Mouse (Mus musculus): Measurements from ENCODE around the gene Mpv17l. TPM values are rescaled to one million over a fixed set of nuclear protein-coding genes. Genes with fewer than 3 reads are reported as not detected.
"Not testable (repeated sequence)": the region's sequence is repeated elsewhere in the genome, so short reads cannot be mapped to it uniquely, and the experiment has no call there.

Mpv17l gene
- polyA plus RNA-seq (2015; fragmentation: Nextera tagmentation; extraction: Ambion mirVana): 10.8 and 17.0 TPM in 2 replicates

DNA sequence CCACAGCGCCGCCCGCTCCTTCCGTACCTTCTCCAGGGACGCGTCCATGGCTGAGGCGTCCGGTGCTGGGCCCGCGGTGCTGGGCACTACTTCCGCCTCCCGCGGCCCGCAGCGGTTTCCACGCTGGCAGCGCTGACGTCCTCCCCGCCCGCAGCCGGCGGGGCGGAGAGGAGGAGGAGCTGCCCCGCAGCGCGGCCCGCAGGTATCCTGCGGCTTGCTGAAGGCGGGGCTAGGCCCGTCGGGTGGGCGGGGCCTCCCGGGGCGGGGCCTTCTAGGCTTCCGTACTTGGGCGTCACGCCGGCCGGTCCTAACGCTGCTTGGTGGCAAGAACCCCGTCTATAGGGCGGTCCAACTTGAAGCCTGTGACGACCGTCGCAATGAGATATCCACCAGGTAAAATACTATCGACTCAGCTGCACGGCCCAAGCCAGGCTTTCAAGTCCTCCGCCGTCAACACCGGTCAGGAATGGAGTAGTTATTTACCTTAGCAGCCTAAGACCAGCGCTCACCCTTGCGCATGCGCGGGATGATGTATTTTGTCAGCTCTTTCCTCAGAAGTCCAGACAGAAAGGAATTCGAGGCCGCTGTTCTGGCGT lies at the start of gene Mpv17l, which contains the start of gene Pdxdc1:
Mpv17l (plus strand) TSS at position 274 of the 596 bp plus-strand sequence.
Pdxdc1 (minus strand) TSS at position 244 of the 596 bp plus-strand sequence.
- Histone ChIP-seq H3K4me2 (replicated peaks) (peak within 1 kb of the TSS; percentile 68), H3K4me1 (replicated peaks) (0 out of 2 replicates have a peak, but pooled peaks cover 8% of the 10 kb centered on the region), H3K27ac (peak within 1 kb of the TSS; percentile 84), H3K9me3 (no peaks in the 10 kb centered on the region), H3K27me3 (replicated peaks) (no peaks in the 10 kb centered on the region), H3K9ac (peak within 1 kb of the TSS; percentile 97), H3K4me3 (replicated peaks) (peak within 1 kb of the TSS; percentile 95), H3K36me3 (peaks cover 3% of the 10 kb centered on the region; the same call in 1 of the 2 replicates)
- ATAC-seq: peak; percentile 97
- WGBS: under 1% methylated on average over 53 of the region's 57 CpGs

DNA sequence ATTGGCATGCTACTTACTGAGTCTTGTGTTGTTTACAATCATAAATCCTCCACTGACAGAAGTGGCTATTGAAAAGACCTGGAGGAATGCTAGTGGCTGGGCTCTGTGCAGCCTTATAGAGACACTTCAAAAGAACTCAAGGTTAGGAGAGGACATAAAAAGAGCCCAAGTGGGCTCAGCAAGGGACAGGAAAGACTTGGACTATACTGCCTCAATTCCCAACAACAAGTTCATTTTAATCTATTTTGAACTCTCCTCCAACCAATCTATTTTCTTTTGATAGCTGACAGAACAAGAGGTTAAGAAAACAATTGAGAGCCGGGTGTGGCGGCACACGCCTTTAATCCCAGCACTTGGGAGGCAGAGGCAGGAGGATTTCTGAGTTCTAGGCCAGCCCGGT lies 49.1 kb upstream of the Mpv17l start:
- Histone ChIP-seq H3K9ac (no peak overlapping the region), H3K36me3 (peaks cover 20% of the 10 kb centered on the region; the same call in 1 of the 2 replicates), H3K4me3 (replicated peaks) (no peak overlapping the region), H3K4me2 (replicated peaks) (no peak overlapping the region), H3K4me1 (replicated peaks) (no peaks in the 10 kb centered on the region), H3K9me3 (no peaks in the 10 kb centered on the region), H3K27ac (no peak overlapping the region), H3K27me3 (replicated peaks) (no peaks in the 10 kb centered on the region)
- 97% methylated on average over 4 of the region's 4 CpGs for WGBS
- ATAC-seq: no peak

DNA sequence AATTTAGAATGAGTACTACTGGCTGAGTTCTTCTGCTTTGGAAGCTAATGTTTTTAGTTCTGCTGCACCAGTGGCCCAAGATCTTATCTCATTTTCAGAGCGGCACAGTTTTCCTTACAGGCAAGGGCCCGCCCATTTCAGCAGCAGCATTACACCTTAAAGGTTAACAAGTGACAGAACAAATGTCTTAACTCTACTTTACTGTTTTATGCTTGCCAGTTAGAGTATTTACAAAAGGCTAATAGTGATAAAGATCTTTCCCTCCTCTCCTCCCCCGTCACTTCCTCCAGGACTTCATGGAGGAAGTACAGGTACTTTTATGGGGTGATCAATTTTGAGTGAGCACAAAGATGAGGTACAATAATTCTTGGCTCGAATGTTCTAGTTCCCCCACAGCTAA lies 36.9 kb upstream of the Mpv17l start:
- Histone ChIP-seq H3K9ac (no peak overlapping the region), H3K36me3 (peaks cover 8% of the 10 kb centered on the region; the same call in 1 of the 2 replicates), H3K4me3 (replicated peaks) (no peak overlapping the region), H3K4me2 (replicated peaks) (no peak overlapping the region), H3K27ac (no peak overlapping the region), H3K27me3 (replicated peaks) (no peaks in the 10 kb centered on the region), H3K9me3 (no peaks in the 10 kb centered on the region), H3K4me1 (replicated peaks) (no peaks in the 10 kb centered on the region)
- ATAC-seq: peak; percentile 72
- 36% methylated on average over 4 of the region's 4 CpGs for WGBS

DNA sequence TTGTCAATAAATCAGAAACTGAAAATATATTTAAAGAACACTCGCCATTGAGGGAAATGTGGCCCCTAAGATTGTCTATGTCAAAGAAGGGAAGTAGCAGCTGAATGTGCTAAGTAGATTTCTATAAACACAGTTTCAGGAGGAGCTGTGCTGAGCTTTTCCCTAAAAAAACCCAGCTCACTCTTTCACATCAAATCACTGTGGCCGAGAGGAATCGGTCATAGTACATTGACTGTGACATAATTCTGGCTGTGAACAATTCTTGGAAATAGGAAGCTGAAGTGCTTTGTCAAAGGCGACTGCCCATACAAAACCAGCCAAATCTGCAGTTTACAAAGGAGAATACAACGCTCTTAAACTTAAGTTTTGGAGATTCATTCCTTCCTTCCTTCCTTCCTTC lies 36.3 kb upstream of the Mpv17l start:
- no peak for ATAC-seq
- Histone ChIP-seq H3K27ac (no peak overlapping the region), H3K9me3 (no peaks in the 10 kb centered on the region), H3K4me1 (replicated peaks) (no peaks in the 10 kb centered on the region), H3K4me3 (replicated peaks) (no peak overlapping the region), H3K36me3 (peaks cover 8% of the 10 kb centered on the region; the same call in 1 of the 2 replicates), H3K4me2 (replicated peaks) (no peak overlapping the region), H3K9ac (no peak overlapping the region), H3K27me3 (replicated peaks) (no peaks in the 10 kb centered on the region)
- 73% methylated on average over 5 of the region's 5 CpGs for WGBS

DNA sequence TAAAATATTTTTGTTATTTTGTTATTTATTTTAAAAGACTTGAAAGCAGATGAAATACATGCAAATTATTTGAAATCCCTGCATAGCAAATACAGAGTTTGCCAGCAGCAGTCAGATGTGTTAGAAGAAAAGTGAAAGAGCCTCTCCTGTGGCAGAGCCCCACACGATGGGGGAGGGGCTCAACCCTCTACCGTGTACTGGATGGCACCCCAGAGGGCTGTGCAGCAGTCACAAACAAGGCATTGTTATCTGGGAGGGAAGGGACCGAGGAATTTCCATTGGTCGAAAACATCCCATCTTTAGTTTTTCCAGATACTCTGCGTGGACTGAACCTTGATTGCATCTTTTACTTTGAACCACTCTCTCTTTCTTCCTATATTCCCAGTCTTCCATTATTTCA lies 35.6 kb upstream of the Mpv17l start:
- peaks cover 11% of the 10 kb centered on the region; the same call in 1 of the 2 replicates for H3K36me3 ChIP-seq
- WGBS: 46% methylated on average over 5 of the region's 5 CpGs
- H3K27me3 ChIP-seq (replicated peaks); H3K27ac ChIP-seq; ATAC-seq; H3K9ac ChIP-seq; H3K4me3 ChIP-seq (replicated peaks); H3K4me2 ChIP-seq (replicated peaks); H3K4me1 ChIP-seq (replicated peaks); H3K9me3 ChIP-seq: not testable (repeated sequence)

DNA sequence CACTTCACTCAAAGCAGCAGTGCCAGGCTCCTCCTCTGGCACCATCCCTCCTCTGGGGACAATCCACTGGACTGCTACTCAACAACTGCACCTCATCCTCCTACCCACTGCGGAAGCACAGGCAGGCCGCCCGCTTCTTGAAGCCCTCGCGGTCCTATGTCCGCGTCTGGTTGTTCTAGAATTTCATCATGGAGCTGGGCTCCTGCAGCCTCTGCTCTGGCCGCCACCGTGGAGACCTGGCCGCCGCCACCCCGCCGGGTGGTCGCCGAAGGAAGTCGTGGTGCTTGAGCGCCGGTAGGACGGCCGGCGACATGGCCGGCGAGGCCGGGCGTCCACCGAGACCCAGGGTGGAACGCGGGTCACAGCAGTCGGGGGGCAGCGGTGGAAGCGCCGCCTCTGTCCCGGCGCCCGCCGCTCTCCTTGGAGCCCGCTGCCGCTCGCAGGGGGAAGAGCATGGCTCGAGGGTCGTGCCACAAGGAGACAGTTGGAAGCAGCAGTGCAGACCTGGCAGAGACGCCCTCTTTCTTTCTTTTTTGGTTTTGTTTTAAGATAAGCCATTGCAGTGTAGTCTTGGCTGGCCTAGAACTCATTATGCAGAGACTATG lies 34.9 kb upstream of the Mpv17l start:
- ATAC-seq: peak; percentile 41; the same call in 1 of the 2 replicates
- no peaks in the 10 kb centered on the region for H3K9me3 ChIP-seq
- H3K27me3 ChIP-seq (replicated peaks): no peaks in the 10 kb centered on the region
- WGBS: 42% methylated on average over 42 of the region's 42 CpGs
- H3K9ac ChIP-seq: no peak overlapping the region
- H3K27ac ChIP-seq: no peak overlapping the region
- H3K4me1 ChIP-seq (replicated peaks): no peaks in the 10 kb centered on the region
- peaks cover 11% of the 10 kb centered on the region; the same call in 1 of the 2 replicates for H3K36me3 ChIP-seq
- H3K4me2 ChIP-seq (replicated peaks): no peak overlapping the region
- no peak overlapping the region for H3K4me3 ChIP-seq (replicated peaks)

DNA sequence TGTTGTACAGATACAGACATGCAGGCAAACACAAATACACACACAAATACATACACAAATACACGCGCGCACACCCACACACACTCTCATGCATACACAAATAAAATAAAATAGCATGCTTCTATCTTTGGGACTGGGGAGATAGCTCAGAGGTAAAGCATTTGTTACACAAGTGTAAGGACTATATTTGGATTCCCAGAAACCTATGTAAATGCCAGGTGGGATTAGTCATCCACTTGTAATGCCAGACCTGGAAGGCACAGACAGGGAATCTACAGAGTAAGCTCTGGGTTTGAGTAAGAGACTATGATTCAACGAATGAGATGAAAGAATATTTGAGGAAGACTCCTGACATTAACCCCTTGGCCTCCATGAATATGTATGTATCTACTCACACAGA lies 27.5 kb upstream of the Mpv17l start:
- H3K36me3 ChIP-seq: 0 out of 2 replicates have a peak, but pooled peaks cover 9% of the 10 kb centered on the region
- H3K27ac ChIP-seq: no peak overlapping the region
- no peak overlapping the region for H3K9ac ChIP-seq
- H3K27me3 ChIP-seq (replicated peaks): no peaks in the 10 kb centered on the region
- no peaks in the 10 kb centered on the region for H3K4me1 ChIP-seq (replicated peaks)
- no peaks in the 10 kb centered on the region for H3K9me3 ChIP-seq
- no peak for ATAC-seq
- H3K4me3 ChIP-seq (replicated peaks): no peak overlapping the region
- 92% methylated on average over 4 of the region's 4 CpGs for WGBS
- H3K4me2 ChIP-seq (replicated peaks): no peak overlapping the region

DNA sequence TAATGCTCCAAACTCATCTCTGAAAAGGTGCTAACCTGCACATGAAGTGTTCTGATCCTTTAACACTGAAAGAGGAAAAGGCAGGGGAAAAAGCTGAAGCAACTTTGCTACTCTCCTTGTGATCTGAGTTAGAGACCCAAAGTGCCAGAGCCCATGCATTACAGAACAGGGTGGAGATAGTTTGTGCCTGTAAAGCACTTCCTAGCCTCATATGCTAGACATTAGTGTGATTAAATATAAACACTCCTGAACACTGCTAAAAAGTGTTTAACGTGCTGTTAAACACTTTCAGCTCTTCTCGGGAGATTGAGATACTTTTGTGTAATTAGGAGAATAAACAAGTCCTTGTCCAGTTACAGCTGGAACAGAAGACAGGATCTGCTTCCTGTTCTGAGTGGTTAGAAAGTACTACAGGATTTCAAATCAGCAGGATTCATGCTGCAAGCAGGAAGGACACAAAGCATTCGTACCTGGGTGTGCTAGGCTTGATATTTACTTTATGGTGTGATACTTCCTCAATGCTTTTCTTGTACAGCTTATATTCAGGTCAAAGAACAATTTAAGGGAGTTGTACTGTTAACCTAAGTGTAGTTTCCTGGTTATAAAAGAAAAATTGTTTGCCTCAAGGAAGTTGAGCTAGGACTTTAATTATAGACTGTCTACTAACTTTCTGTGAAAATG lies 19.7 kb upstream of the Mpv17l start:
- H3K36me3 ChIP-seq: 0 out of 2 replicates have a peak, but pooled peaks cover 3% of the 10 kb centered on the region
- H3K9me3 ChIP-seq: no peaks in the 10 kb centered on the region
- H3K27ac ChIP-seq: peak overlapping the region; percentile 78
- WGBS: 3% methylated on average over 3 of the region's 3 CpGs
- H3K9ac ChIP-seq: no peak overlapping the region
- H3K4me1 ChIP-seq (replicated peaks): no peaks in the 10 kb centered on the region
- peak; percentile 96 for ATAC-seq
- H3K4me3 ChIP-seq (replicated peaks): no peak overlapping the region
- H3K4me2 ChIP-seq (replicated peaks): no peak overlapping the region
- no peaks in the 10 kb centered on the region for H3K27me3 ChIP-seq (replicated peaks)

DNA sequence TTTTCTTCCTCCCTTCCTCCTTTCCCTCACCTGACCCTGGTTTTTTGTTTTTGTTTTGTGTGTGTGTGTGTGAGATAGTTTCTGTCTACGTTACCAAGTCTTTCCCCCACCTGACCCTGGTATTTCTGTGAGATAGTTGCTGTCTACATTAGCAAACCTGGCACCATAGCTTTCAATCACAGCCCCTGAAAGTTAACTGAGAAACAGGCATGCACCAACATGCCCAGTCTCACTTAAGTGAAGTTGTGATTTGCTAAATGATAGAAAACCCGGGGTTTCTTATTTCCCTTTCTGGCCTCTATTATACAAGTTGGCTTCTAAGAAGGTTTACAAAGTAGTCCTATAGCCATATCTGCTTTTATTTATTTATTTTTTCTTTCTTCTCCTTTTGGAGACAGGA lies 12.5 kb upstream of the Mpv17l start:
- 82% methylated on average over 2 of the region's 2 CpGs for WGBS
- Histone ChIP-seq H3K4me1 (replicated peaks) (peaks cover 6% of the 10 kb centered on the region; the same call in 1 of the 2 replicates), H3K27me3 (replicated peaks) (no peaks in the 10 kb centered on the region), H3K27ac (no peak overlapping the region), H3K9me3 (no peaks in the 10 kb centered on the region), H3K4me2 (replicated peaks) (no peak overlapping the region), H3K36me3 (no peaks in the 10 kb centered on the region), H3K9ac (no peak overlapping the region), H3K4me3 (replicated peaks) (no peak overlapping the region)
- no peak for ATAC-seq

DNA sequence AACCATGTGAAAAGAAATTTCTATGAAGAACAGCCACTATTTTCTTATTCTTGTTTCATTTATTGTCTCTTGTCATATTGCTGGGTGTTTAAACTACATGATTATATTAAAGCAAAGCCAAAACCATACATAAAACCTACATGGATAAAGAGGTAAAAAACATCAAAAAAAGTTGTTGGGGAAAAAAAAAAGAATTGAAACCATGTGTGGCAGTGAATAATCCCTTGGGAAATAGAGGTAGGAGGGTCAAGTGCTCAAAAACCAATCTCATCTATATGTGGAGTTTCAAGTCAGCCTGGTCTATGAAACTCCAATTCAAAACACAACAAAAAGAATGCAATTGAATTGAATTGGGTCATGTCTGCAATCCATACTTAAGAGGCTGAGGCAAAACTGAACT lies 10.1 kb upstream of the Mpv17l start:
- no peak overlapping the region for H3K4me2 ChIP-seq (replicated peaks)
- H3K36me3 ChIP-seq: no peaks in the 10 kb centered on the region
- no peak overlapping the region for H3K27ac ChIP-seq
- no peak for ATAC-seq
- no peaks in the 10 kb centered on the region for H3K27me3 ChIP-seq (replicated peaks)
- H3K4me1 ChIP-seq (replicated peaks): peaks cover 6% of the 10 kb centered on the region; the same call in 1 of the 2 replicates
- H3K9ac ChIP-seq: no peak overlapping the region
- no peaks in the 10 kb centered on the region for H3K9me3 ChIP-seq
- H3K4me3 ChIP-seq (replicated peaks): no peak overlapping the region

DNA sequence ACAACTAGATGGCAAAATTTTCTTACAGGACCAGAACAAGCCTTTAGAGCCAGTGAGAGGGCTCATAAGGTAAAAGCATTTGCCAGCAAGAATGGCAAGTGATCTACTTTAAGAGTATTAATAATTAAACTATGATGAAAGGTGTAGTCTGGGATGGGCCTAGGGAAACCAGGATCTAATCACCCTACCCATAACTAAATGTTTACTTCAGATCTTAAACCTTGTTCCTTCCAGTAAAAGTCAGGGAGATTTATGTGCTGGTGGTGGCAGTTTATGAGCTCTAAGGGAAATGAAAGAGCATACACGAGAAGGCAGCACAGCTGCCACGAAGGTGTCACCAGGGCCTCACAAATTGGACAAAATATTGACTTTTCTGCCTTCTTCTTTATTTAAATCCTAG lies 8.9 kb upstream of the Mpv17l start:
- WGBS: 43% methylated on average over 2 of the region's 2 CpGs
- no peak overlapping the region; the same call in 1 of the 2 replicates for H3K4me2 ChIP-seq (replicated peaks)
- no peaks in the 10 kb centered on the region for H3K9me3 ChIP-seq
- ATAC-seq: peak; percentile 85
- no peak overlapping the region for H3K27ac ChIP-seq
- no peak overlapping the region for H3K4me3 ChIP-seq (replicated peaks)
- H3K27me3 ChIP-seq (replicated peaks): no peaks in the 10 kb centered on the region
- peaks cover 6% of the 10 kb centered on the region; the same call in 1 of the 2 replicates for H3K4me1 ChIP-seq (replicated peaks)
- H3K9ac ChIP-seq: no peak overlapping the region
- H3K36me3 ChIP-seq: no peaks in the 10 kb centered on the region

DNA sequence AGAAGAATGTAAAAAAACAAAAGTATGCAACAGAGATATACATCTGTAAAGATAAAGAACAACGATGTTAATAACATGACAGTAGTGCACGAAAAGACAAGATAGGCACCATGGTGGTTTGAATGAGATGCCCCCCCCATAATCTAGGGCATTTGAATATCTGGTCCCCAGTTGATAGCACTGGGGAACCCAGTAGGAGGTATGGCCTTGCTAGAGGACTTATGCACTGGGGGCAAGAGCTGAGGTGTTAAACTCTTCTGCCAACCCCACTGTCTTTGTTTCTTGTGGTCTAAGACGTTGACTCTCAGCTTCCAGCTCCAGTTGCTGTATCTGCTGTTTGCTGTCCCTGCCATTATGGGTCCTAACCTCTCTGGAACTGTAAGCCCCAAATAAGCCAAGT lies 7.2 kb upstream of the Mpv17l start:
- 88% methylated on average over 3 of the region's 3 CpGs for WGBS
- ATAC-seq: no peak

More for the DNA sequence above, 7.2 kb upstream of the Mpv17l start:
- no peak overlapping the region for H3K27ac ChIP-seq
- H3K4me2 ChIP-seq (replicated peaks): no peak overlapping the region
- no peaks in the 10 kb centered on the region for H3K27me3 ChIP-seq (replicated peaks)
- H3K9me3 ChIP-seq: no peaks in the 10 kb centered on the region
- no peak overlapping the region for H3K9ac ChIP-seq
- no peak overlapping the region for H3K4me3 ChIP-seq (replicated peaks)
- peaks cover 3% of the 10 kb centered on the region; the same call in 1 of the 2 replicates for H3K36me3 ChIP-seq
- peaks cover 8% of the 10 kb centered on the region; the same call in 1 of the 2 replicates for H3K4me1 ChIP-seq (replicated peaks)

Measured in intestine, embryonic 15.5 days (tissue).